Mouse (Mus musculus) frontal cortex, postnatal 10 days (tissue): Measurements from ENCODE around the gene Gm10799.

Experiments
- DNase-seq, 2 experiments: peaks; one replicate each; pipeline ENCODE4 v3.0.0; 2022; ENCODE audit warnings: low spot score in 2 of 2, mixed read lengths in 1 of 2

Gm10799 gene

DNA sequence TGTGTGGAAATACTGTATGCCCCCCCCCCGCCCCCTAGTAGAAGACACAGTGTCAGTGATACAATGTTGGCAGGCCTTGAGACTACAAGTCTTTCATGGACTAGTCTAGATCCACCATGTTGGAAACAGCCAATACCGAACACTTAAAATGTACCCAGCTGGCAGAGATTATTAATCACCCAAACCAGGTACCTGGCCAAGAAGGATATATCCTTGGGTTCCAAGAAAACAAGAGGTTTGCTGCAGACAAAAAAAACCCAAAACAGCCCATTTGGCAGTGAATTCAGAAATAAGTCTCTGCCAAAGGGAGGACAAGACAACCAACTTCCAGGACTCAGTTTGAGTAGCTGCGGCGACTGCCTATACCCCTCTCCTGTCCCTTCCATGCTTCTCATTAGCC, 43.7 kb downstream of the Gm10799 start:
- DNase-seq, result no peak

GRCm38 (mm10) chr2:104023096-104023495, 45.3 kb downstream of the Gm10799 start:
- DNase-seq, result no peak
